Mouse (Mus musculus): ENCODE measurements around the gene Nckipsd. TPM values are rescaled to one million over a fixed set of nuclear protein-coding genes. Genes with fewer than 3 reads are reported as not detected.
A peak's percentile ranks its signal among the peaks of the same experiment; 100 is the strongest.

Nckipsd gene
- polyA plus RNA-seq, 1 experiment from 2014 or later, result 14.4 TPM

DNA sequence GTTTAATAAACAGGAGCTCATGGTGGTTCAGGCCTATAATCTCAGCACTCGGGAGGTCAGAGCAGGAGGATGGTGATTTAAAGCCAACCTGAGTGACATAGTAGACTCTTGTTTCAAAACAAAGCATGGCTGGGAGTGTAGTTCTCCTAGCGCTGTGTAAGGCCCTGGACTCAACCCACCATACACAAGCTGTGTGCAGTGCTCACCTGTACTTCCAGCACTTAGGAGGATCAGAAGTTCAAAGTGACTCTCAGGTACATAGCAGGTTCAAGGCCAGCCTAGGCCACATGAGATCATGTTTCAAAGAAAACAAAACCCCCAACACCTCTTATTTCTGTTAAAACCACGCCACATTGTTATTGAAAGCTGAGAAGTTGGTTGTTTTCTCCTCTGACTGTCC lies 19.5 kb upstream of the Nckipsd start:
- Histone ChIP-seq H3K9me3 (ENCODE audit: low read depth, low read length) (no peaks in the 10 kb centered on the region), H3K27me3 (ENCODE audit: insufficient read depth, low read length) (no peaks in the 10 kb centered on the region), H3K27ac (ENCODE audit: low read depth) (no peak overlapping the region), H3K4me2 (no peak overlapping the region), H3K9ac (no peak overlapping the region), H3K36me3 (ENCODE audit: insufficient read depth) (peaks cover 20% of the 10 kb centered on the region), H3K4me1 (ENCODE audit: insufficient read depth) (peaks cover 16% of the 10 kb centered on the region), H3K4me3 (ENCODE audit: low read depth, low read length) (no peak overlapping the region)
- WGBS, result 52% methylated on average over 3 of the region's 3 CpGs
- no peak for TF ChIP-seq CTCF (IDR thresholded peaks at IDR 0.05; ENCODE audit: low read depth)
- DNase-seq (no peak), ATAC-seq (ENCODE audit: insufficient read depth) (no peak)

DNA sequence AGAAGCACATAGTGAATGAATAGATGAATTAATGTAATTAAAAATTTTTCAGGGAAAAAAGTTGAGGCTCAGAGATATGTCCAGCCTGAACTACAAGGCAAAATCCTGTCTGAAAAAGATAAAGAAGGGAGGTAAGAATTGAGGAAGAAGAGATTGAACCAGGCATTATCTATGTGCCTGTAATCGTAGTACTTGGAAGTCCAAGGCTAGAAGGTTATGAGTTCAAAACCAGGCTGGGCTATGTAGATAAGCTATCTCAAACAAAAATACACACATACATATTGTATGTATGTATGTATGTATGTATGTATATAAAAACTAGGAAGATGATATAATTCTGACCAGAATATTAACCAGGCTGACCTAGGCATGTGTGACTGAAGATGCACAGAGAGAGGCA lies 15.9 kb upstream of the Nckipsd start:
- ATAC-seq (ENCODE audit: insufficient read depth) (no peak), DNase-seq (no peak)
- peaks cover 20% of the 10 kb centered on the region for H3K4me1 ChIP-seq (ENCODE audit: insufficient read depth)
- no peaks in the 10 kb centered on the region for H3K27me3 ChIP-seq (ENCODE audit: insufficient read depth, low read length)
- peaks cover 26% of the 10 kb centered on the region for H3K36me3 ChIP-seq (ENCODE audit: insufficient read depth)
- H3K4me3 ChIP-seq (ENCODE audit: low read depth, low read length), result no peak overlapping the region
- no peak overlapping the region for H3K27ac ChIP-seq (ENCODE audit: low read depth)
- 72% methylated on average over 1 of the region's 1 CpGs for WGBS
- no peak overlapping the region for H3K4me2 ChIP-seq
- no peak overlapping the region for H3K9ac ChIP-seq
- no peak for TF ChIP-seq CTCF (IDR thresholded peaks at IDR 0.05; ENCODE audit: low read depth)
- no peaks in the 10 kb centered on the region for H3K9me3 ChIP-seq (ENCODE audit: low read depth, low read length)

DNA sequence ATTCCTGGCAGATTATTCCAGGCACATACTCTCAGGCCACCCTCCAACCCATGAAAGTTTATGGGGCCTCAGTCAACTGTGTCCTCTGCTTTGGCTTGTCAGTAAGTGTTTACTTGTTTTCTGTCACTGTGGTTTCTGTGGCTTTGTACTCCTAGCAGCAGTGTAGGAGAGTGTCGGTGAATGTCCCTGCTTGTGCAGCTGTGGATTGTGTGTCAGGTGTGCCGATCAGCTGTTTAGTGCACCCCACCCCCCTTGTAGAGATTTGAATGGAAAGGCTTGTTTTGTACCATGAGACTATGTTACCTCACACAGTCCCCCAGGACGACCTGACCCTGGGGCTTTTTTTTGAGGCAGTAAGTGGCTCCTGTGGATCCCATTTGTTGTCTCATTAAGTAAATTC lies 15.4 kb upstream of the Nckipsd start:
- no peak for TF ChIP-seq CTCF (IDR thresholded peaks at IDR 0.05; ENCODE audit: low read depth)
- no peaks in the 10 kb centered on the region for H3K9me3 ChIP-seq (ENCODE audit: low read depth, low read length)
- 45% methylated on average over 3 of the region's 3 CpGs for WGBS
- H3K4me2 ChIP-seq, result no peak overlapping the region
- H3K36me3 ChIP-seq (ENCODE audit: insufficient read depth), result peaks cover 28% of the 10 kb centered on the region
- H3K4me1 ChIP-seq (ENCODE audit: insufficient read depth), result peaks cover 20% of the 10 kb centered on the region
- no peak overlapping the region for H3K27ac ChIP-seq (ENCODE audit: low read depth)
- no peak overlapping the region for H3K4me3 ChIP-seq (ENCODE audit: low read depth, low read length)
- no peak overlapping the region for H3K9ac ChIP-seq
- DNase-seq (no peak), ATAC-seq (ENCODE audit: insufficient read depth) (no peak)
- H3K27me3 ChIP-seq (ENCODE audit: insufficient read depth, low read length), result no peaks in the 10 kb centered on the region

DNA sequence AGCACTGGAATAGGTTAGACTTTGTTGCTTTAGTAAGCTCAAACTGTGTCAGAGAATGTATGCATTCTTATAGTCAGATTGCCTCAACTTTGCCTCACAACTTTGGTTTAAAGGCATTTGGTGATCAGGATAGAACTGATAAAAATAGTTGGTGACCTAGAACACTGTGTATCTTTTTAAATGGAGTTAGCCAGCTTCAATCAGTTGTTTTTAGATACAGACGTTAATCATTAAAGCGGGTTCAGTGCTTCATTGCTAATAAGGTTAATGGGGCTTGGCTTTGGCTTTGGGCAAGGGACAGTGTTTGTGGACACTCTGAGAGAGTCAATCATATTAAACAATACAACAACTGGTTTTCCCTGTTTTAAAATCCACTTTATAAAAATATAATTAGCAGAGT lies 12.9 kb upstream of the Nckipsd start:
- WGBS, result 70% methylated on average over 2 of the region's 2 CpGs
- Histone ChIP-seq H3K4me3 (ENCODE audit: low read depth, low read length) (no peak overlapping the region), H3K27me3 (ENCODE audit: insufficient read depth, low read length) (no peaks in the 10 kb centered on the region), H3K4me2 (no peak overlapping the region), H3K4me1 (ENCODE audit: insufficient read depth) (peaks cover 16% of the 10 kb centered on the region), H3K27ac (ENCODE audit: low read depth) (0 out of 2 replicates have a peak overlapping the region, but pooled peaks have one; percentile 8), H3K9me3 (ENCODE audit: low read depth, low read length) (no peaks in the 10 kb centered on the region), H3K9ac (no peak overlapping the region), H3K36me3 (ENCODE audit: insufficient read depth) (peaks cover 46% of the 10 kb centered on the region)
- TF ChIP-seq CTCF (IDR thresholded peaks at IDR 0.05; ENCODE audit: low read depth), result no peak
- DNase-seq, result no peak
- no peak for ATAC-seq (ENCODE audit: insufficient read depth)

DNA sequence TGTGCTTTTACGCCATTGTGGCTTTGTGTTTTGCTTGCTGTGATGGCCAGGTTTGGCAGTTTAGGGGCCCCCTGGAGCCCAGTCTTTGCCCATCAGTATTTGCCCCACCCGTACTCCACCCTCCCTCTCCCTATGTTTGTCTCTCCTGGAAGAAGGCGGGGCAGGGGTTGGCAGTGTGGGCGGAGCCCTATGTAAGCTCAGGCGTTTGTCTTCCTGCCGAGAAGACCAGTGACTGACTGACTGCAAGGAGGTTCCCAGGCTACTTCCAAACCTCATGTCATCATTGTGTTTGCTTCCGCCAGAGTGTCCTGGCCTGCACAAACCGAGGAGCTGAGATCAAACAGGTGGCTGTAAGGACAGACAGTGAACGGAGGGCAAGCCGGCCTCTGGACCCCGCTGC lies 12.4 kb upstream of the Nckipsd start:
- H3K27ac ChIP-seq (ENCODE audit: low read depth), result 0 out of 2 replicates have a peak overlapping the region, but pooled peaks have one; percentile 8
- ATAC-seq (ENCODE audit: insufficient read depth) (peak; percentile 59; the same call in 1 of the 2 replicates), DNase-seq (peak; percentile 35)
- H3K36me3 ChIP-seq (ENCODE audit: insufficient read depth), result peaks cover 51% of the 10 kb centered on the region
- no peak overlapping the region for H3K4me3 ChIP-seq (ENCODE audit: low read depth, low read length)
- H3K9me3 ChIP-seq (ENCODE audit: low read depth, low read length), result no peaks in the 10 kb centered on the region
- 0 out of 2 replicates have a peak overlapping the region, but pooled peaks have one; percentile 7 for H3K4me2 ChIP-seq
- H3K4me1 ChIP-seq (ENCODE audit: insufficient read depth), result peaks cover 16% of the 10 kb centered on the region
- peak overlapping the region; percentile 23; the same call in 1 of the 2 replicates for H3K9ac ChIP-seq
- WGBS, result 36% methylated on average over 11 of the region's 11 CpGs
- no peaks in the 10 kb centered on the region for H3K27me3 ChIP-seq (ENCODE audit: insufficient read depth, low read length)
- TF ChIP-seq CTCF (IDR thresholded peaks at IDR 0.05; ENCODE audit: low read depth), result no peak

DNA sequence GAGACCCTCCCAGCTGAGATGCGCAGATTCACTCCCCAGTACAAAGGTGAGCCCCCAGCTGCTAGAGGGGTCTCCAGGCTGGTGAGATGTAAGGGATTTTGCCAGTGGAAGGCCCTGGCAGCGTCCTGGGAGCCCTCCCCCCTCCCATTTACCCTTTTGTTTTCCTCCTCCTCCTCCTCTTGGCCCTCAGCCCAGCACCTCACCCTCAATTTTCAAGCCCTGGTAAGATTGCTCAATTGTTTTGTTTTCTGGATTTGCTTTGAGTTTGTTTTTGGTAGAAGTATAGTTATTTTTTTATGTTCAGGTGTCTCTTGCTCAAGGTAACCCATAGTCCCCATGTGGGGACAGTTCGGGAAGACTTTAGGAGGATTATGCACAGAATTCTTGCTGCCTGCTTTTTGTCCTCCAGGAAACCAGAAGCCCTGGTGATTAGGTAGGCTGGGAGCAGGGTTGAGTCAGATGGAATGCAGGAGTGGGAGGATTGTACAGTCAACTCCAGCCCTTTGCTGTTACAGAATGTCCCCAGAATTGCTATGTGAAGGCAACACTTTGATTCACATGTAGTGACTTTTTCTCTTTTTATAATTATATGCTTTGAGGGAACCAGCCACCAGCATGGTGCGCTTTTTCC lies 11.7 kb upstream of the Nckipsd start:
- Histone ChIP-seq H3K36me3 (ENCODE audit: insufficient read depth) (peaks cover 58% of the 10 kb centered on the region), H3K4me1 (ENCODE audit: insufficient read depth) (peaks cover 16% of the 10 kb centered on the region), H3K4me2 (0 out of 2 replicates have a peak overlapping the region, but pooled peaks have one; percentile 7), H3K27ac (ENCODE audit: low read depth) (no peak overlapping the region; the same call in 1 of the 2 replicates), H3K27me3 (ENCODE audit: insufficient read depth, low read length) (no peaks in the 10 kb centered on the region), H3K9ac (peak overlapping the region; percentile 23; the same call in 1 of the 2 replicates), H3K4me3 (ENCODE audit: low read depth, low read length) (no peak overlapping the region), H3K9me3 (ENCODE audit: low read depth, low read length) (no peaks in the 10 kb centered on the region)
- no peak for TF ChIP-seq CTCF (IDR thresholded peaks at IDR 0.05; ENCODE audit: low read depth)
- DNase-seq, result no peak
- no peak for ATAC-seq (ENCODE audit: insufficient read depth)
- 81% methylated on average over 4 of the region's 4 CpGs for WGBS

DNA sequence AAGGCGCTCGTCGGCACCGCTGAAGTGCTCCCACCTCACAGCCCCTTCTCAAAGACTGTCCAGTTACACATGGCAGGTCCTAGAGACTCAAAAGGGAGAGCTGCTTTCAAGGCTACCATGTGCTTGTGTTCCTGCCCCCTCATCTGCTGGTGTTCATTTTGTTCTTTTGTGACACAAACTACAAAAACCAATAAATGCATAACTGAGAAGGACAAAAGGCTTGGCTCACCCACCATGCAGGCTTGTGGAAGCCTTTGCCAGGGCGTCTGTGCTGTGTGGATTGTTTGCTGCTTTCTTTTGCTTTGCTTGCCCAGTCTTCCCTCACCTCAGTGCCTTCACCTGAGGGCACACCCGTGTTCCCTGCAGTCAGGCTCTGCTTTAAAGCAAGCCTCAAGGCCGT lies 10.7 kb upstream of the Nckipsd start:
- Histone ChIP-seq H3K4me2 (no peak overlapping the region), H3K27ac (ENCODE audit: low read depth) (no peak overlapping the region), H3K27me3 (ENCODE audit: insufficient read depth, low read length) (no peaks in the 10 kb centered on the region), H3K4me1 (ENCODE audit: insufficient read depth) (peaks cover 16% of the 10 kb centered on the region), H3K9ac (no peak overlapping the region), H3K4me3 (ENCODE audit: low read depth, low read length) (no peak overlapping the region), H3K9me3 (ENCODE audit: low read depth, low read length) (no peaks in the 10 kb centered on the region), H3K36me3 (ENCODE audit: insufficient read depth) (peaks cover 68% of the 10 kb centered on the region)
- DNase-seq, result no peak
- ATAC-seq (ENCODE audit: insufficient read depth), result no peak
- 88% methylated on average over 7 of the region's 7 CpGs for WGBS
- TF ChIP-seq CTCF (IDR thresholded peaks at IDR 0.05; ENCODE audit: low read depth), result no peak

Measured in lung, embryonic 14.5 days (tissue).